Mouse (Mus musculus): Measurements from ENCODE around the gene Dab1.

- TF ChIP-seq CTCF (IDR thresholded peaks at IDR 0.05; ENCODE audit: borderline replicate concordance, insufficient read depth, low read depth, low read length): no peak
- no peak for TF ChIP-seq POLR2A (IDR thresholded peaks at IDR 0.05; ENCODE audit: borderline replicate concordance, insufficient read depth, low read length)
These were observed 502.8 kb downstream of the Dab1 start for GRCm38 (mm10) chr4:104121959-104122358.
